Mouse (Mus musculus) liver, adult 10 weeks (tissue): ENCODE results near the gene Fam24b. TPM values are rescaled to one million over a fixed set of nuclear protein-coding genes. Genes with fewer than 3 reads are reported as not detected.

Experiments used
- polyA plus RNA-seq: library from polyadenylated mRNA; stranded (reverse); fragments of 350-450 nt; fragmentation: Illumina TruSeq; extraction: RNeasy Lipid Tissue Mini Kit (QIAGEN cat#74804); gene quantifications from one replicate; pipeline ENCODE4 v1.2.3, GENCODE M21; 2014; ENCODE audit warnings: low read depth, low replicate concordance

The Fam24b gene
- polyA plus RNA-seq, result not detected

GRCm38 (mm10) chr7:131329416-131329815, at the start of gene Fam24b:
Gene Fam24b, minus strand, starts transcription at chr7:131329516.

GRCm38 (mm10) chr7:131370648-131371469, 41.5 kb upstream of the Fam24b start, which contains the start of gene Pstk:
Gene Pstk, plus strand, starts transcription at chr7:131371141.

GRCm38 (mm10) chr7:131362615-131363300, 33.4 kb upstream of the Fam24b start, which contains the start of gene 2310057M21Rik:
Gene 2310057M21Rik, minus strand, starts transcription at chr7:131362759.

GRCm38 (mm10) chr7:131333564-131333963, 4.2 kb upstream of the Fam24b start, which contains the start of gene Fam24a:
Gene Fam24a, plus strand, starts transcription at chr7:131333864.

GRCm38 (mm10) chr7:131322192-131322591, 7.1 kb downstream of the Fam24b start, which contains the start of gene Cuzd1:
Gene Cuzd1, minus strand, starts transcription at chr7:131322292.

Other genes with a start within 250 kb of the Fam24b start
- gene 4933402N03Rik, start 183.2 kb downstream of the Fam24b start, polyA plus RNA-seq, result not detected
- gene 5430419D17Rik, start 155.1 kb downstream of the Fam24b start, polyA plus RNA-seq, result not detected
- not detected for gene Cuzd1, start 7.2 kb downstream of the Fam24b start, polyA plus RNA-seq
- not detected for gene Fam24a, start 4.3 kb upstream of the Fam24b start, polyA plus RNA-seq
- 1.7 TPM for gene 2310057M21Rik, start 33.2 kb upstream of the Fam24b start, polyA plus RNA-seq
- 19.0 TPM for gene Pstk, start 41.6 kb upstream of the Fam24b start, polyA plus RNA-seq
- gene Ikzf5, start 81.0 kb upstream of the Fam24b start, polyA plus RNA-seq, result 8.8 TPM
- 305 TPM for gene Acadsb, start 81.1 kb upstream of the Fam24b start, polyA plus RNA-seq
- gene Hmx3, start 213.4 kb upstream of the Fam24b start, polyA plus RNA-seq, result not detected
- not detected for gene Hmx2, start 219.3 kb upstream of the Fam24b start, polyA plus RNA-seq
- gene Bub3, start 230.7 kb upstream of the Fam24b start, polyA plus RNA-seq, result 11.5 TPM